Mouse (Mus musculus) megakaryocyte, embryonic 14.5 days (primary cell): ENCODE data around the gene Intu.

Experiments
- FLI1 ChIP-seq: IDR thresholded peaks from 2 replicates; pipeline ENCODE4 v1.6.1; 2012; ENCODE audit warnings: low read length, inconsistent platforms, mixed read lengths
- GATA1 ChIP-seq: IDR thresholded peaks from 3 replicates; pipeline ENCODE4 v1.6.1; 2012; ENCODE audit warnings: mixed read lengths, low read length, inconsistent platforms, borderline replicate concordance

DNA sequence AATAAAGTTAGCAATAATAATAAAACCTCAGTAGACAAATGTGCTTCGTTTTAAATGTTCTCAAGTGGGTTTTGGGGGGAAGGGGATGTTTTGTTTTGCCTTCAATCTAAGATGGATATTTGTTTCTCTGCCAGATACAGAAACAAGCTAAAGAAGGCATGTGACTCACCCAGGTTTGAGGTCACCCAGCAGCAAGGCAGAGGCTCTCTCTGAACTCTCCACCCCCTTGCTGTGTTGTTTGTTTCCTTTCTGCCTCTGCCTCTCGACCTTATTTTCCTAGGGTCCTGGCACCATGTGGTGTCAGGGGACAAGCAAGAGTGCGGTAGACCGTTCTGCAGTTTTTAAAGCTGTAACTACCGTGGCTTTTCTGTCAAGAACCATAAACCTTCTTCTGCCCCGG is 8.6 kb upstream of the Intu start:
- TF ChIP-seq GATA1 (no peak), FLI1 (no peak)
